Mouse (Mus musculus): ENCODE data around the gene Akt2. TPM values are rescaled to one million over a fixed set of nuclear protein-coding genes. Genes with fewer than 3 reads are reported as not detected.

Akt2 gene
- total RNA-seq, 2 experiments from 2014 or later = 168 to 200 TPM

- no peak for DNase-seq
Observed at GRCm38 (mm10) chr7:27658712-27659663, 67.6 kb downstream of the Akt2 start.

GRCm38 (mm10) chr7:27662038-27662437, 70.7 kb downstream of the Akt2 start:
- no peak for DNase-seq

- DNase-seq = peak in 1 of 2 experiments; percentile 12
Observed at GRCm38 (mm10) chr7:27673064-27673574, 81.8 kb downstream of the Akt2 start.

GRCm38 (mm10) chr7:27673575-27674131, 82.3 kb downstream of the Akt2 start:
- peak in 1 of 2 experiments; percentile 20 for DNase-seq

- no peak for DNase-seq
Observed at GRCm38 (mm10) chr7:27674195-27674521, 82.8 kb downstream of the Akt2 start.

- DNase-seq = peak; percentile 95 to 97
Observed at GRCm38 (mm10) chr7:27674522-27675221, 83.3 kb downstream of the Akt2 start, which contains the start of gene Map3k10. Gene Map3k10, minus strand, starts transcription at chr7:27674598.

GRCm38 (mm10) chr7:27675222-27675612, 83.9 kb downstream of the Akt2 start:
- DNase-seq = no peak

GRCm38 (mm10) chr7:27683218-27683617, 91.9 kb downstream of the Akt2 start:
- no peak for DNase-seq

- DNase-seq = no peak
Observed at GRCm38 (mm10) chr7:27685220-27685619, 93.9 kb downstream of the Akt2 start.

- DNase-seq = peak; percentile 16 to 28
Observed at GRCm38 (mm10) chr7:27685681-27686080, 94.3 kb downstream of the Akt2 start.

GRCm38 (mm10) chr7:27687043-27687442, 95.7 kb downstream of the Akt2 start:
- DNase-seq = no peak

GRCm38 (mm10) chr7:27687836-27688235, 96.5 kb downstream of the Akt2 start:
- DNase-seq = no peak

- no peak for DNase-seq
Observed at GRCm38 (mm10) chr7:27688246-27688788, 97.0 kb downstream of the Akt2 start.

- DNase-seq = peak; percentile 94 to 98
Observed at GRCm38 (mm10) chr7:27688815-27689612, 97.7 kb downstream of the Akt2 start, which contains the start of gene Zfp607b. Gene Zfp607b, plus strand, starts transcription at chr7:27689340.

Other genes starting within 250 kb of the Akt2 start
- 1 to 10 TPM; 5.6 to 6.3 TPM for gene Shkbp1, start 235.5 kb upstream of the Akt2 start, total RNA-seq (2021)
- gene Gm20479, start 234.1 kb upstream of the Akt2 start, total RNA-seq (2021) = not detected
- under 1 TPM; 0.30 to 0.31 TPM for gene Sptbn4, start 143.9 kb upstream of the Akt2 start, total RNA-seq (2021)
- gene Blvrb, start 143.6 kb upstream of the Akt2 start, total RNA-seq (2021) = 10 to 100 TPM; 32.4 to 34.3 TPM
- gene Sertad3, start 117.8 kb upstream of the Akt2 start, total RNA-seq (2021) = 1 to 10 TPM; 3.3 to 4.3 TPM
- 1 to 10 TPM; 8.0 to 9.3 TPM for gene Sertad1, start 104.6 kb upstream of the Akt2 start, total RNA-seq (2021)
- gene Prx, start 92.2 kb upstream of the Akt2 start, total RNA-seq (2021) = under 1 TPM; 0.57 to 0.62 TPM
- gene Hipk4, start 68.3 kb upstream of the Akt2 start, total RNA-seq (2021) = under 1 TPM in 1 of 2 experiments, not detected in 1; 0.10 TPM
- 10 to 100 TPM; 29.8 to 30.9 TPM for gene Pld3, start 38.3 kb upstream of the Akt2 start, total RNA-seq (2021)
- 10 to 100 TPM; 63.8 to 64.7 TPM for gene 2310022A10Rik, start 38.3 kb upstream of the Akt2 start, total RNA-seq (2021)
- gene Ttc9b, start 62.4 kb downstream of the Akt2 start, total RNA-seq (2021) = not detected
- gene Map3k10, start 83.0 kb downstream of the Akt2 start, total RNA-seq (2021) = 10 to 100 TPM; 19.1 to 21.7 TPM
- gene Zfp607b, start 97.8 kb downstream of the Akt2 start, total RNA-seq (2021) = under 1 TPM; 0.69 to 0.85 TPM
- gene Zfp60, start 139.8 kb downstream of the Akt2 start, total RNA-seq (2021) = 1 to 10 TPM; 9.0 to 9.1 TPM
- gene Zfp626, start 215.6 kb downstream of the Akt2 start, total RNA-seq (2021) = 1 to 10 TPM; 4.6 to 5.9 TPM
- gene Zfp59, start 247.1 kb downstream of the Akt2 start, total RNA-seq (2021) = 1 to 10 TPM; 2.5 to 2.7 TPM

All from heart, adult 18-20 months (tissue).